Mouse (Mus musculus) small intestine, adult 2 months (tissue): Measurements from ENCODE around the gene Ankrd13d.

Experiments used
- CTCF ChIP-seq: fragments of 200-500 bp; IDR thresholded peaks from 2 replicates; pipeline ENCODE4 v1.5.1; 2012; ENCODE audit warnings: low read depth, mild to moderate bottlenecking, control low read depth, inconsistent platforms, low read length, moderate library complexity, mixed read lengths; ENCODE audit not compliant: insufficient replicate concordance, insufficient read length; ENCODE audit errors: extremely low read depth
- POLR2A ChIP-seq: fragments of 200-500 bp; IDR thresholded peaks from 2 replicates; pipeline ENCODE4 v1.6.1; 2012; ENCODE audit warnings: low read depth, mild to moderate bottlenecking, control low read depth, inconsistent platforms, low read length, moderate library complexity

GRCm38 (mm10) chr19:4291161-4291560 lies 8.2 kb upstream of the Ankrd13d start:
- TF ChIP-seq CTCF (no peak), POLR2A (no peak)
